Mouse (Mus musculus) neural tube, embryonic 14.5 days (tissue): ENCODE measurements around the gene Bloc1s1. TPM values are rescaled to one million over a fixed set of nuclear protein-coding genes. Genes with fewer than 3 reads are reported as not detected.

ENCODE experiments used
- ATAC-seq: fragments of 200-750 bp; cut with Nextera tagmentation; 2 replicates; pipeline ENCODE4 v1.8.0; 2017; ENCODE audit warnings: low read depth, mild to moderate bottlenecking, moderate TSS enrichment, moderate library complexity
- H3K27ac ChIP-seq: fragments of 300-500 bp; sonication (generic); 2 replicates; pipeline ENCODE4 v1.5.1; 2014; ENCODE audit warnings: low read depth, mild to moderate bottlenecking, control low read depth, low read length, moderate library complexity, mixed read lengths
- H3K27me3 ChIP-seq: fragments of 300-500 bp; sonication (generic); 2 replicates; pipeline ENCODE4 v1.6.1; 2014; ENCODE audit warnings: low read length; ENCODE audit not compliant: control insufficient read depth, insufficient read depth
- H3K36me3 ChIP-seq: fragments of 300-500 bp; sonication (generic); 2 replicates; pipeline ENCODE4 v1.6.1; 2014; ENCODE audit warnings: low read length, mixed read lengths; ENCODE audit not compliant: control insufficient read depth, insufficient read depth
- H3K4me1 ChIP-seq: fragments of 300-500 bp; sonication (generic); 2 replicates; pipeline ENCODE4 v1.6.1; 2014; ENCODE audit warnings: low read length; ENCODE audit not compliant: control insufficient read depth, insufficient read depth
- H3K4me2 ChIP-seq: fragments of 300-500 bp; sonication (generic); 2 replicates; pipeline ENCODE4 v1.6.1; 2014; ENCODE audit warnings: mild to moderate bottlenecking, low read depth, low read length, control low read depth
- H3K4me3 ChIP-seq: fragments of 300-500 bp; sonication (generic); 2 replicates; pipeline ENCODE4 v1.5.1; 2014; ENCODE audit warnings: low read depth, low read length, control low read depth, mixed read lengths
- H3K9ac ChIP-seq: fragments of 300-500 bp; sonication (generic); replicated peaks from 2 replicates; pipeline ENCODE4 v1.6.1; 2014; ENCODE audit warnings: low read depth, mild to moderate bottlenecking, control low read depth, low read length, mixed read lengths
- H3K9me3 ChIP-seq: fragments of 300-500 bp; sonication (generic); 2 replicates; pipeline ENCODE4 v1.6.1; 2016; ENCODE audit warnings: low read length; ENCODE audit not compliant: control insufficient read depth
- WGBS: fragments of 180-500 bp; shearing (Covaris S2); extraction: QIAGEN DNeasy Blood & Tissue Kit; methylation state at CpG from one replicate; pipeline ENCODE4 v1.1.7; 2014; 5-methylcytosine and 5-hydroxymethylcytosine counted together
- polyA plus RNA-seq: library from polyadenylated mRNA; unstranded; fragments of >200 nt; fragmentation: Nextera tagmentation; extraction: Ambion mirVana; gene quantifications from 2 replicates; pipeline ENCODE4 v1.2.1, GENCODE M21; 2014

The Bloc1s1 gene
- polyA plus RNA-seq, 1 experiment from 2014 or later = 280 TPM

GRCm38 (mm10) chr10:128934997-128935787, 11.4 kb upstream of the Bloc1s1 start:
- no peak for ATAC-seq
- 66% methylated on average over 7 of the region's 7 CpGs for whole genome bisulfite sequencing
- Histone ChIP-seq H3K4me2 (peak overlapping the region; percentile 68; the same call in 1 of the 2 replicates), H3K27ac (no peak overlapping the region), H3K4me3 (no peak overlapping the region), H3K9me3 (no peaks in the 10 kb centered on the region), H3K36me3 (no peaks in the 10 kb centered on the region), H3K4me1 (no peaks in the 10 kb centered on the region), H3K27me3 (peaks cover 20% of the 10 kb centered on the region), H3K9ac (no peak overlapping the region)

- WGBS = 3% methylated on average over 21 of the region's 21 CpGs
- H3K36me3 ChIP-seq = no peaks in the 10 kb centered on the region
- peaks cover 20% of the 10 kb centered on the region for H3K27me3 ChIP-seq
- peak overlapping the region; percentile 37 for H3K4me3 ChIP-seq
- no peaks in the 10 kb centered on the region for H3K4me1 ChIP-seq
- H3K9me3 ChIP-seq = no peaks in the 10 kb centered on the region
- H3K9ac ChIP-seq = peak overlapping the region; percentile 46
- H3K27ac ChIP-seq = no peak overlapping the region
- peak overlapping the region; percentile 68 for H3K4me2 ChIP-seq
- no peak for ATAC-seq
Observed at GRCm38 (mm10) chr10:128933976-128934721, 10.3 kb upstream of the Bloc1s1 start.

GRCm38 (mm10) chr10:128933574-128933973, 9.7 kb upstream of the Bloc1s1 start, which contains the start of gene Itga7:
Gene Itga7 (plus strand): TSS chr10:128933818.
- H3K4me1 ChIP-seq = no peaks in the 10 kb centered on the region
- peak within 1 kb of the TSS; percentile 68 for H3K4me2 ChIP-seq
- H3K27ac ChIP-seq = no peak within 1 kb of the TSS
- peaks cover 21% of the 10 kb centered on the region for H3K27me3 ChIP-seq
- ATAC-seq = peak; percentile 79; the same call in 1 of the 2 replicates
- peak within 1 kb of the TSS; percentile 46 for H3K9ac ChIP-seq
- no peaks in the 10 kb centered on the region for H3K36me3 ChIP-seq
- H3K9me3 ChIP-seq = no peaks in the 10 kb centered on the region
- WGBS = under 1% methylated on average over 24 of the region's 26 CpGs
- peak within 1 kb of the TSS; percentile 37 for H3K4me3 ChIP-seq

- Histone ChIP-seq H3K36me3 (no peaks in the 10 kb centered on the region), H3K27me3 (peaks cover 23% of the 10 kb centered on the region), H3K4me3 (no peak overlapping the region), H3K9ac (no peak overlapping the region), H3K4me2 (no peak overlapping the region), H3K27ac (no peak overlapping the region), H3K4me1 (no peaks in the 10 kb centered on the region), H3K9me3 (no peaks in the 10 kb centered on the region)
- WGBS = 73% methylated on average over 2 of the region's 2 CpGs
- no peak for ATAC-seq
Observed at GRCm38 (mm10) chr10:128931441-128931840, 7.6 kb upstream of the Bloc1s1 start.

GRCm38 (mm10) chr10:128929638-128930378, 6.0 kb upstream of the Bloc1s1 start:
- Histone ChIP-seq H3K9ac (no peak overlapping the region), H3K4me1 (no peaks in the 10 kb centered on the region), H3K27ac (no peak overlapping the region), H3K9me3 (no peaks in the 10 kb centered on the region), H3K36me3 (no peaks in the 10 kb centered on the region), H3K4me2 (no peak overlapping the region), H3K27me3 (peaks cover 17% of the 10 kb centered on the region), H3K4me3 (no peak overlapping the region)
- WGBS = 63% methylated on average over 7 of the region's 7 CpGs
- ATAC-seq = peak; percentile 47; the same call in 1 of the 2 replicates

GRCm38 (mm10) chr10:128928356-128928755, 4.5 kb upstream of the Bloc1s1 start:
- no peak for ATAC-seq
- Histone ChIP-seq H3K27ac (no peak overlapping the region), H3K4me3 (no peak overlapping the region), H3K9ac (no peak overlapping the region), H3K27me3 (peaks cover 11% of the 10 kb centered on the region), H3K9me3 (no peaks in the 10 kb centered on the region), H3K36me3 (no peaks in the 10 kb centered on the region), H3K4me2 (no peak overlapping the region), H3K4me1 (peaks cover 6% of the 10 kb centered on the region)
- WGBS = 35% methylated on average over 4 of the region's 4 CpGs

- WGBS = under 1% methylated on average over 42 of the region's 42 CpGs
- Histone ChIP-seq H3K36me3 (no peaks in the 10 kb centered on the region), H3K9ac (peak overlapping the region; percentile 64), H3K4me2 (peak overlapping the region; percentile 75), H3K9me3 (no peaks in the 10 kb centered on the region), H3K4me3 (peak overlapping the region; percentile 67), H3K27me3 (no peaks in the 10 kb centered on the region; the same call in 1 of the 2 replicates), H3K4me1 (peaks cover 22% of the 10 kb centered on the region), H3K27ac (peak overlapping the region; percentile 85)
- ATAC-seq = peak; percentile 96
Observed at GRCm38 (mm10) chr10:128923013-128923691, 683 bp downstream of the Bloc1s1 start.

- ATAC-seq = no peak
- no peaks in the 10 kb centered on the region for H3K36me3 ChIP-seq
- no peaks in the 10 kb centered on the region; the same call in 1 of the 2 replicates for H3K27me3 ChIP-seq
- H3K4me2 ChIP-seq = peak within 1 kb of the TSS; percentile 75
- 9% methylated on average over 1 of the region's 1 CpGs for WGBS
- H3K4me1 ChIP-seq = peaks cover 22% of the 10 kb centered on the region
- peak within 1 kb of the TSS; percentile 85 for H3K27ac ChIP-seq
- no peaks in the 10 kb centered on the region for H3K9me3 ChIP-seq
- peak within 1 kb of the TSS; percentile 64 for H3K9ac ChIP-seq
- H3K4me3 ChIP-seq = peak within 1 kb of the TSS; percentile 67
Observed at GRCm38 (mm10) chr10:128922822-128923012, 1.1 kb downstream of the Bloc1s1 start, which contains the start of gene Rdh5. Gene Rdh5 (minus strand): TSS chr10:128922888.
